Mouse (Mus musculus) G1E (cell line): Measurements from ENCODE around the gene Slc35a1.

ENCODE experiments used
- CTCF ChIP-seq: IDR thresholded peaks from 2 replicates; pipeline ENCODE4 v1.5.1; 2012; ENCODE audit warnings: low read depth, low read length, inconsistent platforms, mixed read lengths
- GATA1 ChIP-seq: IDR thresholded peaks from 2 replicates; pipeline ENCODE4 v1.6.1; 2012; ENCODE audit warnings: borderline replicate concordance, low read length, inconsistent platforms, mixed read lengths
- POLR2AphosphoS5 ChIP-seq: IDR thresholded peaks from 2 replicates; pipeline ENCODE4 v1.6.1; 2012; ENCODE audit warnings: low read depth, low read length, inconsistent platforms; ENCODE audit not compliant: insufficient replicate concordance

DNA sequence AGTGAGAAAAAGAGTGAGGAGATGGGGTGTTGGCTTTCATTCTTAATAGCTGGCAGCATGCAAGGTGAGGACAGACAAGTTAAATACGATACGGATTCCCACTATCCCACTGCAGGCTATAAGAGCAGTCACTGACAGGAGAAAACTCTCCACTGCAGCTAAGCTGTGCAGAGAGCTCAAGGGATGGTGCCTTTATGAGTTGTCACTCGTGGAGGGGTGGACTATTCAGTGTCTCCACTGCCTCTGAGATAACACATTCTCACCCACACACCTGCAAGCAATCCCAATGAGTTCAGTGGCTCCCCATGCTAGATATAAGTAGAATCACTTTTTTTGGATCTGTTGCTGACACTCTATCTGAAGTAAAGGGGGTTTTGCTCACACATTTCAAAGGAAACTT, 20.9 kb upstream of the Slc35a1 start:
- TF ChIP-seq POLR2AphosphoS5 (no peak), CTCF (no peak), GATA1 (no peak)
